Mouse (Mus musculus) thymus, postnatal 14 days (tissue): ENCODE measurements around the gene Ttbk1.
A peak's percentile ranks its signal among the peaks of the same experiment; 100 is the strongest.

Experiments used
- DNase-seq: peaks from one replicate; pipeline ENCODE4 v3.0.0; 2021

The Ttbk1 gene

GRCm38 (mm10) chr17:46393012-46393411, 94.5 kb downstream of the Ttbk1 start:
- peak; percentile 46 for DNase-seq
